Mouse (Mus musculus) v-Abl transformed pro-B cells (cell line): ENCODE measurements around the gene Mrpl1.

Source experiments
- in situ Hi-C, 2 experiments: fragments of 400-800 bp; cut with MboI; formaldehyde crosslinking; loops; one replicate each; pipeline ENCODE4 v1.15.1; 2025; ENCODE audit not compliant: unreplicated experiment in 2 of 2

The Mrpl1 gene

DNA sequence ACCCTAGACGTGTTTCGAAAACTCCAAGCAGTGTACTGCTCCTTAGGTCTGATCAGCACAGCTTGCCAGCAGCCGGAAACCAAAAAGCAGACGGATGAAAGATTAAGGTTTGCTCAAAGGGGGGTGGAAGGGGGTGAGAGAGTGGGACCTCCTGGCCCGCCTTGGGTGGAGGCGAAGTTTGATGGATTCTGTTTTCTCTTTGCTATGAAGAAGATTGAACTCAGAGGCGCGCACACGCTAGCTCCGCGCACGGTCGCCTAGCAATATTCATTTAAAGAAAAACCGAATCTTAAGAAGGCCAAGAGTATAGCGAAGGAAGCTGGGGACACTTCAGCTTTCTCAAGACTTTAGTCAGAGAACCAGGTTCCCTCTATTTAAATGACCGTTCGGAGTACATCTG is at the start of gene Mrpl1:
TSS of gene Mrpl1 (plus strand) at position 35 of the 400 bp plus-strand sequence.
- in situ Hi-C loops: loop anchor here (5.0 to 25.0 kb wide), 2 partner anchors 42 to 1803 kb away; no protein-coding TSS in a partner anchor

DNA sequence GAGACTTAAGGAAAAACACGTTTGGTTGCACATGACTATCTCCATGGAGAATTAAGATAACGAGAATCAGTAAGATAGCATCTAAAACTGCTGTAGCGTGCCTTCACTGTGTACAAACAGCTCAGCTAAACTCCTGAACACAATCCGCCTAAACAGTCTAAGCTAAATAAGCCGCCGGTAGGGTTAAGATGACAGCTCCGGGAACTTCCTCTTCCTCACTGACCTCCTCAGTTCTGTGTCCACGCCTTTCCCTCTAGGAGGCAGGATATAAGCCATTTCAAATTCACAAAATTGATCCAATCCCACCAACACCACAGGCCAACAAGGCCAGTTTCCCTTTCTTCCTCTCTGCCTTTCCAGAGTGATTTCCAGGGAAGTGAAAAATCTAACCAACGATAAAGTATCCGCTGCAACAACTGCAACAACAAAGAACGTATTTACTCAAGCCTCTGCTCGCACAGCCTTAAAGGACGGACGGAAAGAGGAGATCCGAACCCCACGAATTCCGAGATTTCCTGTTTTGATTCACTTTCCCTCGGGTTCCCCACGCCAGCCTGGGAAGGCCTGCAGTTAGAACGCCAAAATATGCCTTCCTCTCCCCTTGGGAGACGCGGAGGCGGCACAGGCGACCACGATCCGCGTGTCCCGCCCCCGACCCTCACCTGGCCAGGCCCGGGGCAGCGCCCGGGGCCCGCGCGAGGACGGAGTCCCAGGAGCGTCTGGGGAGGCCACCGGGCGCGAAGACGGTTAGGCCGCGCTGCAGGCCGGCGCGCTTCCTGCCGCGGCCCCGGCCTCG is 48.6 kb upstream of the Mrpl1 start:
- in situ Hi-C loops: no loop called here

- in situ Hi-C loops: no loop called here
Observed at GRCm38 (mm10) chr5:96161263-96161577, 48.1 kb upstream of the Mrpl1 start.

DNA sequence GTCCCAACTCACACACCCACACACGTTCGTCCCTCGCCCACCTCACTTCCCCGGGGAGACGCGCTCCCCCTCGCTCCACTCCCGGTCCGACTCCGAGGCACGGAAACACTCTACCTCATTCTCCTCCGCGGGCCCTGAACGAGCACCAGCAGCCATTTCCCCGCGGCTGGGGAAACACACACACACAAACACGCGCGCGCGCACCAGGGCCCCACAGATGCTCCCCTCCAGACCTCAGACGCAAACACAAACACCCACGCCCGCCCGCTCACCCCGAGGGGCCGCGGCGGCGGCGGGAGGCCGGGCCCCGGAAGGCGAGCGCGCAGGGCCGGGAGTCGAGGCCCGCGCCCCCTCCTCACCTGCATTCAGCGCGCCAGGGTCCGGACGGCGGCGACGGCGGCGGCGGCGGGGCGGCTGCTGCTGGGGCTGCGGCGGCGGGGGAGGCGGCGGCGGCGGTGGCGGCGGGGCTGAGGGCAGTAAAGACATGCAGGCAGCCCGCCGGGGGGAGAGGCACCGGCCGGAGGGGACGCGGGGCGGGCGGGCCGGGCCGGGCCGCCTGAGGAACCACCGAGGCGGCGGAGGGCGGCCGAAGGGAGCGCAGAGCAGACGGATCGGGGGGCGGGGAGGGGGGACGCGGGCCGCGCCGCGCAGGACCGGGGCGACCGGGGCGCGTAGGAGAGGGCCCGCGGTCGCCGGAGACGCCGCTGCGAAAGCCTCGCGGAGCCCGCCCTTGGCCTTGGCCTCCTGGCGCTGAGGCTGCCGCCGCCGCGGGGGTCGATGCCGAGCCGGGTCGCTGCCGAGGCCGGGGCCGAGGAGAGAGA is 47.5 kb upstream of the Mrpl1 start:
- in situ Hi-C loops: no loop called here

GRCm38 (mm10) chr5:96162399-96163331 is 46.6 kb upstream of the Mrpl1 start:
- in situ Hi-C loops: no loop called here

GRCm38 (mm10) chr5:96163396-96164020 is 45.8 kb upstream of the Mrpl1 start:
- in situ Hi-C loops: no loop called here

- in situ Hi-C loops: no loop called here
Observed at GRCm38 (mm10) chr5:96164021-96164411, 45.3 kb upstream of the Mrpl1 start, which contains the start of gene Cnot6l. Gene Cnot6l, minus strand, starts transcription at chr5:96164171.

DNA sequence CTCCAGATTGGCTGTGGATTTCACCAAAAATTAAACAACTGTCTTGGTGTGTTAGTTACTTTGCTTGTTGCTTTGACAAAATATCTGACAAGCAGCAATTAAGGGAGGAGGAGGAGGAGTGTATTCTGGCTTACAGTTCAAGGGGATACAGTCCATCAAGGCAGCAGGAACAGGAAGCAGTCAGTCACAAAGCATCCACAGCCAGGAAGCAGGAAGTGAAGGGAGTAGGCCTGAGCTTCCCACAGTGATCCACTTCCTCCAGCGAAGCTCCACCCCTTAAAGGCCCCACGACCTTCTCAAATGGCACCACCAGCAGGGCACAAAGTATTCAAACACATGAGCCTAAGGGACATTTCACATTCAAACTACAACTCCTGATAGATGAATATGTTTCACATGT is 42.5 kb upstream of the Mrpl1 start:
- in situ Hi-C loops: loop anchor here (5.0 kb wide), 1 partner anchor 41 kb away; the partner anchor contains the start of gene Mrpl1 (in 2 of the 2)

GRCm38 (mm10) chr5:96170443-96170842 is 38.9 kb upstream of the Mrpl1 start:
- in situ Hi-C loops: no loop called here

DNA sequence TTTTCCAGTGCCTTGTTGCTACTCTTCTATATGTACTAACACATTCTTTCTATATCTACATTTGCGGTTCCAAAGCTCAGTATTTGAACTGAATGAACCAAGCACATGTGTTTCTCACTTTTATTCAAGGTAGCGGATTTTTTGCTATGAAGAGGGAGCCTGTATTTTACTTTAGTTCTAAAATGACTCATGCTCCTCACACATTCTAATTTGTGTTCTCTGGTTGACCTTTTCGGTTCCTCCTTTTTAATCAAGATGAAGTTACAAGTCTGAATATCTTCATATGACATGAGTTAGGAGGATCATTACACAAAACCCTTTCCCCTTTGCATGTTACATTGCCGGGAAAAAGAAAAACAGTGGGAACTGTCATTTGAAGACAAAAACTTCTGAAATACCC is 37.5 kb upstream of the Mrpl1 start:
- in situ Hi-C loops: no loop called here

GRCm38 (mm10) chr5:96176121-96176520 is 33.2 kb upstream of the Mrpl1 start:
- in situ Hi-C loops: no loop called here

DNA sequence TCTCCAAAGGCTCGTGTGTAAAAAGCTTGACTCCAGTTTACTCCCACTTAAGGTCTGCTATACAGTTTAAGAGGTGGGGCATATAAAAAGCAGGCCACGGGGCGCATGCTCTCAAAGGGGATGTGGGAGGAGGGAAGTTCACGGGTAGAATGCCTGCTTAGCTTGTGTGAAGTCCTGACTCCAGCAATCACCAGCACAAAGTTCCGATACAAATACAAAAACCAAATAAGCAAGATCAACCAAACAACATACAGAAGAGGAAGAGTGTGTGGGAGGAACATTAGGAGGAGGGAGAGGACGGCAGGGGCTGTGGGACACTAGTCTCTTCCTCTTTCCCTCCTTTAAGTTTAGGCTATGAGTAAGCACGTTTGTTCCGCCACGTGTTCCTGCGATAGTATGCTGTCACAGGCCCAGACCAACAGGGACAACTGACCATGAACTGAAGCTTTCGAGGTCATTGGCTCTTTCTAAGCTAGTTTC is 32.4 kb upstream of the Mrpl1 start:
- in situ Hi-C loops: no loop called here

DNA sequence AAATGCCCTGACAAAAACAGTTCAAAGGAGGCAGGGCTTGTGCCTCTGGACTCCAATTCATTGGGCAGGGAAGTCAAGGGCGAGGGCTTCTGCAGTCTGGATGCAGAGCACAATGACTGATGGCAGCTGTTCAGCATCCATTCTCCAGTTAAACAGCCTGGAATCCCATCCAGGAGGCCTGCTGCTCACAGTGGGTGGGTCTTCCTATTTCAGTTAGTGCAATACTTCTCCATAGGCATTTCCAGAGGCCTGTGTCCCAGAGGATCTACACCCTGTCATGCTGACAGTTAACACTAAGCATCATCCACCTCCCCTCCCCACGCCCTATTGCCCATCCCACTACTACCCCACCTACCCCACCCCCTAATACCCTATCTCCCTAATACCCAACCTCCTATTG is 26.1 kb upstream of the Mrpl1 start:
- in situ Hi-C loops: no loop called here

DNA sequence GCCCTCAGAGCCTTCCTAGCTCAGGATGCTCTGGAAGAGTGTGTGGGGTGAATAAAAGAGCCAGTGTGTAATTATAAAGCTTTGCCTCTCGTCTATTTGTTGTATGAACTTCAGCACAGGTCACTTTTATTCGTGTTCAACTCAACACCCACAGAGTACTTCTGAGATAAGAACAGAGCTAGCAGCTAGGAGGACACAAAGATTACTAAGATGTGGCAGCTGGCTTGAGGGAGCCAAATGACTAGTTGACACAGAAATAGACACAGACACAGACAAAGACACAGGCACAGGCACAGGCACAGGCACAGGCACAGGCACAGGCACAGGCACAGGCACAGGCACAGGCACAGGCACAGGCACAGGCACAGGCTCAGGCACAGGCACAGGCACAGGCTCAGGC is 25.3 kb upstream of the Mrpl1 start:
- in situ Hi-C loops: no loop called here

- in situ Hi-C loops: no loop called here
Observed at GRCm38 (mm10) chr5:96189761-96190160, 19.5 kb upstream of the Mrpl1 start.

DNA sequence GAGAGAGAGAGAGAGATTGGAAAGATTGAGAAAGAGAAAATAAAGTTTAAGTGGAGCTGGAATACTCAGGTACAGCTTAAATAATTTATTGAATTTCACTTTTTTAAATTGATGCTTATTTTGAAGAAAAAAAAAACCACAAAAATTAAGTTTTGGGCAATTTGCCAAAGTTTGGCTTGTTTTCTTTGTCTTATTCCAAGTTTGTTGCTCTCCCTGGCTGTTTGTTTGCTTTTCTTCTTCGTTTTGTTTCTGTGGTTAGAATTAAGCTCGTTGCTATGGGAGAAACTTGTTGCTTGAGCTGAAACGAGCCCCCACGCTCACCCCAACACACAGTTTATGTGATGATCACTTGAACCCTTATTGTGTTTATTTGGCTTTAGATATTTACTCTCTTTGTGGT is 18.0 kb upstream of the Mrpl1 start:
- in situ Hi-C loops: no loop called here

DNA sequence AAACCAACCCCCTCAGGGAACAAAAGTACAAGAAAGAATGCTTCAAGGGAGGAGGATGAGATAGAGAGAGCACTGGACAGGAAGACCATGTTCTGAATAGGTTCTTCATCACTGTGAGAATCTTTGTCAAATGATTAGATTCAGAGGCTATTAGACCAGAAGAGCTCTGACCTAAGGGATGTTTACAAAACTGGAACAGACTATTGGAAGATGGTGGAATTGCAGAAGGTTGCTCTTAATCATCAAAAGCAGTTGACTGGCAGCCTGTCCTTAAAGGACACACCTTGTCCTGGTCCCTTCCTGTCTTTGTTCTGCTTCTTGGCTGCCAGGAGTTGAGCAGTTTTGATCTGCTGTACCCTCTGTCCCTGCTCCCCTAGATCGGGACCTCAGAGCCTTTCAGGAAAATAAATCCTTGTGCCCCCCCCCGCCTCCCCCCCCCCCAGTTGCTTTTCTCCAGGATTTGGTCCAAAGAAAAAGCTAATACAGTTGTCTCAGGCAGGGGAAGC is 12.7 kb upstream of the Mrpl1 start:
- in situ Hi-C loops: no loop called here

GRCm38 (mm10) chr5:96198271-96198670 is 11.0 kb upstream of the Mrpl1 start:
- in situ Hi-C loops: no loop called here

DNA sequence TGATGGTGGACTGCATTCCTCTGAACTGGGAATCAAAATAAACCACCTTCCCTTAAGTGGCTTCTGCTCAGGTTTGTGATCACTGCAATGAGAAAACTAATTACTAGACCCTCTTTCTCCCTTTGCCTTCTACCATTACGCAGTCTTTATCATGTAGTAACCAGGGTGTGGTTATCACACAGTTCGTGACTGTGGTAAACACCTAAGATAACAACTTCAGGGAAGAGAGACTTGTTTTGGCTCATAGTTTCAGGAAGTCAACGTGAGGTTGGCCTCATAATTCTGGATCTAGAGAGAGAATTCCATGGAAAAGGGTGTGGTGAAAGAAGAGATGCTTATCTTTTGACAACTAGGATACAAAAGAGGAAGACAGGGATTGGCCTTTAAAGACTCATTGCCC is 9.0 kb upstream of the Mrpl1 start:
- in situ Hi-C loops: loop anchor here in 1 of 2 experiments (25.0 kb wide), 1 partner anchor 1812 kb away; no protein-coding TSS in a partner anchor
